Mouse (Mus musculus): ENCODE results near the gene Atp6v1g2. TPM values are rescaled to one million over a fixed set of nuclear protein-coding genes. Genes with fewer than 3 reads are reported as not detected.
A peak's percentile ranks its signal among the peaks of the same experiment; 100 is the strongest.

The Atp6v1g2 gene
- polyA plus RNA-seq, 1 experiment from 2014 or later: 3.8 TPM

GRCm38 (mm10) chr17:35241305-35242014 lies 8.0 kb downstream of the Atp6v1g2 start, which contains the start of gene Ddx39b:
Gene Ddx39b (plus strand): TSS chr17:35241746.
- Histone ChIP-seq H3K27ac (peak within 1 kb of the TSS; percentile 98), H3K4me3 (peak within 1 kb of the TSS; percentile 89), H3K4me1 (peaks cover 50% of the 10 kb centered on the region), H3K9ac (peak within 1 kb of the TSS; percentile 92), H3K4me2 (peak within 1 kb of the TSS; percentile 76), H3K9me3 (no peaks in the 10 kb centered on the region), H3K27me3 (no peaks in the 10 kb centered on the region), H3K36me3 (peaks cover 30% of the 10 kb centered on the region)
- ATAC-seq (ENCODE audit: insufficient number of reproducible peaks, low FRiP score, low TSS enrichment, low read depth): peak; percentile 93
- whole genome bisulfite sequencing: under 1% methylated on average over 69 of the region's 69 CpGs

GRCm38 (mm10) chr17:35242015-35242941 lies 8.8 kb downstream of the Atp6v1g2 start:
- Histone ChIP-seq H3K27me3 (no peaks in the 10 kb centered on the region), H3K4me1 (peaks cover 47% of the 10 kb centered on the region), H3K36me3 (peaks cover 38% of the 10 kb centered on the region), H3K9me3 (no peaks in the 10 kb centered on the region), H3K9ac (peak overlapping the region; percentile 92), H3K4me2 (peak overlapping the region; percentile 76), H3K27ac (peak overlapping the region; percentile 98), H3K4me3 (peak overlapping the region; percentile 89)
- ATAC-seq (ENCODE audit: insufficient number of reproducible peaks, low FRiP score, low TSS enrichment, low read depth): peak; percentile 25
- WGBS: under 1% methylated on average over 54 of the region's 55 CpGs

GRCm38 (mm10) chr17:35243086-35243485 lies 9.6 kb downstream of the Atp6v1g2 start:
- Histone ChIP-seq H3K27ac (peak overlapping the region; percentile 98), H3K4me1 (peaks cover 47% of the 10 kb centered on the region), H3K4me2 (peak overlapping the region; percentile 76), H3K9ac (peak overlapping the region; percentile 92), H3K36me3 (peaks cover 46% of the 10 kb centered on the region), H3K9me3 (no peaks in the 10 kb centered on the region), H3K4me3 (peak overlapping the region; percentile 89), H3K27me3 (no peaks in the 10 kb centered on the region)
- ATAC-seq (ENCODE audit: insufficient number of reproducible peaks, low FRiP score, low TSS enrichment, low read depth): no peak
- 3% methylated on average over 16 of the region's 16 CpGs for WGBS

- Histone ChIP-seq H3K9me3 (no peaks in the 10 kb centered on the region), H3K9ac (no peak overlapping the region), H3K4me1 (peaks cover 47% of the 10 kb centered on the region), H3K4me2 (peak overlapping the region; percentile 12; the same call in 1 of the 2 replicates), H3K4me3 (no peak overlapping the region), H3K36me3 (peaks cover 65% of the 10 kb centered on the region), H3K27me3 (no peaks in the 10 kb centered on the region), H3K27ac (no peak overlapping the region)
- WGBS: 76% methylated on average over 2 of the region's 2 CpGs
- no peak for ATAC-seq (ENCODE audit: insufficient number of reproducible peaks, low FRiP score, low TSS enrichment, low read depth)
Observed at GRCm38 (mm10) chr17:35244999-35245398, 11.5 kb downstream of the Atp6v1g2 start.

- peaks cover 38% of the 10 kb centered on the region for H3K4me1 ChIP-seq
- no peak overlapping the region for H3K4me2 ChIP-seq
- H3K36me3 ChIP-seq: peaks cover 75% of the 10 kb centered on the region
- ATAC-seq (ENCODE audit: insufficient number of reproducible peaks, low FRiP score, low TSS enrichment, low read depth): no peak
- 77% methylated on average over 15 of the region's 15 CpGs for WGBS
- H3K27ac ChIP-seq: no peak overlapping the region
- no peaks in the 10 kb centered on the region for H3K27me3 ChIP-seq
- no peak overlapping the region for H3K9ac ChIP-seq
- H3K4me3 ChIP-seq: no peak overlapping the region
- H3K9me3 ChIP-seq: no peaks in the 10 kb centered on the region
Observed at GRCm38 (mm10) chr17:35245731-35246623, 12.5 kb downstream of the Atp6v1g2 start.

GRCm38 (mm10) chr17:35247144-35247543 lies 13.7 kb downstream of the Atp6v1g2 start:
- WGBS: 87% methylated on average over 7 of the region's 7 CpGs
- Histone ChIP-seq H3K27me3 (no peaks in the 10 kb centered on the region), H3K9ac (no peak overlapping the region), H3K4me3 (no peak overlapping the region), H3K36me3 (peaks cover 85% of the 10 kb centered on the region), H3K27ac (no peak overlapping the region), H3K9me3 (no peaks in the 10 kb centered on the region), H3K4me2 (no peak overlapping the region), H3K4me1 (peaks cover 36% of the 10 kb centered on the region)
- no peak for ATAC-seq (ENCODE audit: insufficient number of reproducible peaks, low FRiP score, low TSS enrichment, low read depth)

- Histone ChIP-seq H3K4me2 (no peak overlapping the region), H3K4me3 (no peak overlapping the region), H3K9ac (no peak overlapping the region), H3K27me3 (no peaks in the 10 kb centered on the region), H3K4me1 (peaks cover 25% of the 10 kb centered on the region), H3K27ac (no peak overlapping the region), H3K36me3 (peaks cover 98% of the 10 kb centered on the region), H3K9me3 (no peaks in the 10 kb centered on the region)
- 88% methylated on average over 14 of the region's 14 CpGs for WGBS
- no peak for ATAC-seq (ENCODE audit: insufficient number of reproducible peaks, low FRiP score, low TSS enrichment, low read depth)
Observed at GRCm38 (mm10) chr17:35248986-35249385, 15.5 kb downstream of the Atp6v1g2 start.

- no peak overlapping the region for H3K9ac ChIP-seq
- ATAC-seq (ENCODE audit: insufficient number of reproducible peaks, low FRiP score, low TSS enrichment, low read depth): no peak
- H3K9me3 ChIP-seq: no peaks in the 10 kb centered on the region
- no peaks in the 10 kb centered on the region for H3K27me3 ChIP-seq
- peaks cover 18% of the 10 kb centered on the region for H3K4me1 ChIP-seq
- WGBS: 90% methylated on average over 19 of the region's 19 CpGs
- no peak overlapping the region for H3K4me3 ChIP-seq
- peaks cover 94% of the 10 kb centered on the region for H3K36me3 ChIP-seq
- no peak overlapping the region for H3K4me2 ChIP-seq
- H3K27ac ChIP-seq: no peak overlapping the region
Observed at GRCm38 (mm10) chr17:35249451-35250197, 16.2 kb downstream of the Atp6v1g2 start.

GRCm38 (mm10) chr17:35250348-35251120 lies 17.1 kb downstream of the Atp6v1g2 start:
- H3K27ac ChIP-seq: no peak overlapping the region
- ATAC-seq (ENCODE audit: insufficient number of reproducible peaks, low FRiP score, low TSS enrichment, low read depth): no peak
- 86% methylated on average over 3 of the region's 3 CpGs for WGBS

GRCm38 (mm10) chr17:35251162-35251719 lies 17.8 kb downstream of the Atp6v1g2 start:
- ATAC-seq (ENCODE audit: insufficient number of reproducible peaks, low FRiP score, low TSS enrichment, low read depth): no peak
- H3K36me3 ChIP-seq: peaks cover 78% of the 10 kb centered on the region
- no peaks in the 10 kb centered on the region for H3K27me3 ChIP-seq
- H3K4me3 ChIP-seq: no peak overlapping the region
- H3K27ac ChIP-seq: no peak overlapping the region
- no peak overlapping the region for H3K9ac ChIP-seq
- 84% methylated on average over 15 of the region's 15 CpGs for WGBS
- no peak overlapping the region for H3K4me2 ChIP-seq
- peaks cover 2% of the 10 kb centered on the region; the same call in 1 of the 2 replicates for H3K4me1 ChIP-seq
- no peaks in the 10 kb centered on the region for H3K9me3 ChIP-seq

More at GRCm38 (mm10) chr17:35250348-35251120, 17.1 kb downstream of the Atp6v1g2 start:
- Histone ChIP-seq H3K9me3 (no peaks in the 10 kb centered on the region), H3K36me3 (peaks cover 85% of the 10 kb centered on the region), H3K9ac (no peak overlapping the region), H3K27me3 (no peaks in the 10 kb centered on the region), H3K4me3 (no peak overlapping the region), H3K4me2 (no peak overlapping the region), H3K4me1 (peaks cover 9% of the 10 kb centered on the region)

Data from limb, embryonic 15.5 days (tissue).